Mouse (Mus musculus) gastrocnemius, adult 2 months (tissue): ENCODE results near the gene Ap2m1. TPM values are rescaled to one million over a fixed set of nuclear protein-coding genes. Genes with fewer than 3 reads are reported as not detected.

Experiments
- DNase-seq: peaks from one replicate; pipeline ENCODE4 v3.0.0; 2022
- H3K27ac ChIP-seq: fragments of 200-600 bp; 2 replicates; pipeline ENCODE4 v1.8.1; 2022; ENCODE audit warnings: mild to moderate bottlenecking
- H3K4me3 ChIP-seq: fragments of 200-600 bp; 2 replicates; pipeline ENCODE4 v1.8.1; 2022; ENCODE audit warnings: mild to moderate bottlenecking, moderate library complexity
- CTCF ChIP-seq: fragments of 200-600 bp; IDR thresholded peaks from 2 replicates; pipeline ENCODE4 v1.8.1; 2022; ENCODE audit warnings: antibody characterized with exemption, mild to moderate bottlenecking, moderate library complexity
- intact Hi-C: fragments of 180-260 bp; cut with DNase I; formaldehyde crosslinking; loops from one replicate; pipeline ENCODE4 v1.15.1; 2025
- total RNA-seq, 2 experiments: library from RNA; stranded (reverse); gene quantifications; 2 replicates each; pipeline ENCODE4 v1.2.3; 2021

Gene Ap2m1
- total RNA-seq, 2 experiments from 2014 or later: 137 to 157 TPM

DNA sequence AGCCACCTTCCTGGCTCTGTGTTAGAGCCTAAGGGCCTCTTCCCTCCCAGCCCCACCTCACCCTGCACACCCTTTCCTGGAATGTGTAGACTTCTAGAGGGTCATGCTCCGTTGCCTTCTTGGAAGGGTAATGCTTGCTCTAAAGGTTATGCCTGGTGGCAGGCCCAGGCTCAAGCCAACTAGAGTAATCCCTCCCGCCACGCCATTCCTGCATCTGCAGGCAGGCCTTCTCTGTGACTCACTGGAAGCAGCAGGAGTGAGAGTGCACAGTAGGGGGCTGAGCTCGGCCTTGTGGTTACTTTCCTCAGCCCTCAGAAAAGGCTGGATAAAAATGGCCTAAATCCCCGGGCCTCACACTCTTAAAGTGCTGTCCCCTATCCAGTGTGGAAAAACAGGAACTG, 1.8 kb downstream of the Ap2m1 start:
- Histone ChIP-seq H3K4me3 (peak overlapping the region; percentile 99), H3K27ac (peak overlapping the region; percentile 99)
- DNase-seq: no peak
- TF ChIP-seq CTCF: no peak
- intact Hi-C loops: loop anchor here (5.0 kb wide), 1 partner anchor 75 kb away; the partner anchor contains the start of genes Alg3, Eef1akmt4 and Gm49333

DNA sequence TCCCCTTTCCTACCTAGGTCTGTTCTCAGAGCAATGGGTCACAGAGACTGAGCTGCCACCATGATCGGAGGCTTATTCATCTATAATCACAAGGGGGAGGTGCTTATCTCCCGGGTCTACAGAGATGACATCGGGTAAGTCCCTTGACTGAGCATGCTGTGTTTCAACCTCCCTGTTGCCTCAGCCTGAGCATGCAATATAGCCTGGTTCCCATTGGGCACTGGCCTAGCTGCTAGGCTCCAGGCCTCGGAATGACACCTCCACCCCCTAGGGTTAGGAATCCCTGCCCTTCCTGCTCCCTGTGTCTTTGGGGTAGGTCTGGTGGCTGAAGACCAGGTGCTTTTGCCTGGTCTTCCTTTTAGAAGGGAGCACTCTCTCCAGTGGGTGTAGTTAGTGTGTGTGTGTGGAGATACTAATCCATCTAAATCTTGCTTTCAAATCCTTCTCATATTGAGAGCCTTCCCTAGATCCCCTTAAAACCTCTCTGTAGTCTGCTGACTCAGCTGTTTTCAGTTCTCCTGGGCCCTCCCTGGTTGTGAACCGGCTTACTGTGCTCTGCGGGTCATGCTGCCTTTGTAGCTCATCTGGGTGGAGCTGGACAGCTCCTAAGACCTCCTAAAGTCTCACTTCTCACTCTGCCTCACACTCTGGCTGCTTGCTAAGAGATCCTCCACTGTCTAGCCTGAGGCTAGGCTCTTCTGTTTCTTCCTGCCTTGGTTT, 2.5 kb downstream of the Ap2m1 start:
- no peak for TF ChIP-seq CTCF
- no peak for DNase-seq
- peak overlapping the region; percentile 99 for H3K27ac ChIP-seq
- H3K4me3 ChIP-seq: peak overlapping the region; percentile 99
- intact Hi-C loops: loop anchor here (5.0 kb wide), 1 partner anchor 75 kb away; the partner anchor contains the start of genes Alg3, Eef1akmt4 and Gm49333

DNA sequence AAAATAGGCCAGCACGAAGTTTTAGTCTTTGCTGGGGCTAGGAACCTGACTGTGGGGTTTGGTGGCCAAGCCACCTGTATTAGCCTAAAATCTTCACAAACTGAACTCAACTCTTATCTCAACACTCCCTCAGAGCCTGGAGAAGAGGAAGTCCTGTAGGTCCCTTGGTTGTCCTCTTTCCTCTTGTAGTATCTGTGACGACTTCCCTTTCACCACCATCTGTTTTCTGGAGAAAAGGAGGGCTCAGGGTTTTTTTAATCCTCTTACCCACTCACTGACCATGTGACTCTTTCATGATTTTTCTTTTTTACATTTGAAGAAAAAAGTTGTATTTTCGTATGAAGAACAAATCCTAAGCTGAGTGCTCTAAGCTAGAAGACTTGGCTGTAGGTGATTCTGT, 4.4 kb downstream of the Ap2m1 start:
- no peak for DNase-seq
- intact Hi-C loops: loop anchor here (5.0 kb wide), 1 partner anchor 73 kb away; the partner anchor contains the start of genes Alg3, Eef1akmt4 and Gm49333
- no peak overlapping the region for H3K4me3 ChIP-seq
- no peak for TF ChIP-seq CTCF
- H3K27ac ChIP-seq: no peak overlapping the region

GRCm38 (mm10) chr16:20540438-20540837, 5.2 kb downstream of the Ap2m1 start:
- DNase-seq: no peak
- no peak for TF ChIP-seq CTCF
- Histone ChIP-seq H3K4me3 (no peak overlapping the region), H3K27ac (no peak overlapping the region)
- intact Hi-C loops: no loop called here

GRCm38 (mm10) chr16:20545696-20546095, 10.4 kb downstream of the Ap2m1 start:
- TF ChIP-seq CTCF: no peak
- no peak overlapping the region for H3K4me3 ChIP-seq
- intact Hi-C loops: loop anchor here (5.0 kb wide), 2 partner anchors 48 to 97 kb away; partner anchors contain the start of gene Eif2b5

DNA sequence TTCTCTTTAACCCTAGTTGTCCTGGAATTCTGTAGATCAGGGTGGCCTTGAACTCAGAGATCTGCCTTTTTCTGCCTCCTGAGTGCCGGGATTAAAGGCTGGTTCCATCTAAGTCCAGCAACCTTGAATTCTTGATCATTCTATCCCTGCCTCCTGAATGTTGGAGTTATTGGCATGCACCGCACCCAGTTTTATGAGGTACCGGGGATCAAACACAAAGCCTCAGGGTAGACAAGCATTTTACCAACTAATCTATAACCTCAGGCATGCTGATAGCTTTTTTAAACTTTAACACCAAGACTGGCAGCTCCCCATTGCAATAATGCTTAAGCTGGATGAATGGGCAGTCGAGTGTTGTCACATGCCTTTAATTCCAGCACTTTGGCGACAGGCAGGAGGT, 12.1 kb downstream of the Ap2m1 start:
- no peak for DNase-seq
- Histone ChIP-seq H3K4me3 (peak overlapping the region; percentile 88), H3K27ac (peak overlapping the region; percentile 89)
- intact Hi-C loops: loop anchor here (5.0 kb wide), 2 partner anchors 50 to 95 kb away; partner anchors contain the start of gene Eif2b5
- TF ChIP-seq CTCF: no peak

More at GRCm38 (mm10) chr16:20545696-20546095, 10.4 kb downstream of the Ap2m1 start:
- no peak for DNase-seq
- no peak overlapping the region for H3K27ac ChIP-seq

DNA sequence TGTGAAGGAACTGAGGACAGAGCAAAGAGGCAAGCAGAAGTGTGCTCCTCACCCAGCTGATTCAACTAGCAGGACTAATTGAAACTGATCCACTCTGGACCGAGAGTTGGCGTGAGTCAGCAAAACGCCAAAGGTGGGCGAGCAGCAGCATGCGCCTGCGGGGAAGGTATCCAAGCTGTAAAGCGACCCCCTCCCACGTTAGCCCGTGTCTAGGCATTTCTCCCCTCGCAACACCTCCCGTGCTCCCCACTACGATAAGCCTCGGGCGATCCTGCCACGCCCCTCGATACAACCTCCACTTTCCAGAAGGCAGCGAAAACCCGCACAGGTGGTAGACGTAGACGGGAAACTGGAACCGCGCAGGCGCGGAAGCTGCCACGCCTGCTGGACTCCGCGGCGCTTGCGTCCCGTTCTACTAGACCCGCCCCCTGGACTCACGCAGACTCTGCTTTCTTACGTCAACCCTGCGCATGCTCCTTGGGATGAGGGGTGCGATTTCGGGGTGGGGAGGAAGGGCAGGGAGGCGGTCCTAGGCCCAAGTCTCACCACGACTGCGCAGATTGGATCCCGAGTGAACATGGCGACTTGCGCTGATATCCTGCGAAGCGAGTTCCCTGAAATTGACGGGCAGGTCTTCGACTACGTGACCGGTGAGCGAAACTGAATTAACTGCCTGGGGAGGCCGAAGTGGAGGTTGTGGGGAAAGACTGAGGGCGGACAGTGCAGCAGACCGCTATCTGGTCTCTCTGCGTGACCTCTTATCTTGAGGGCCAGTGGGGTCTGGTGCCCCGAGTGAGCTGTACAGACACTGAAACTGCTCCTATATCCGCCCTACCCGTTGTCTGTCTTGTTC, 13.0 kb downstream of the Ap2m1 start, which contains the start of gene Abcf3:
Gene Abcf3, plus strand, starts transcription at position 482 of the 853 bp plus-strand sequence.
- TF ChIP-seq CTCF: no peak
- Histone ChIP-seq H3K27ac (peak within 1 kb of the TSS; percentile 89), H3K4me3 (peak within 1 kb of the TSS; percentile 88)
- intact Hi-C loops: loop anchor here (5.0 kb wide), 2 partner anchors 51 to 94 kb away; partner anchors contain the start of gene Eif2b5
- peak; percentile 99 for DNase-seq

DNA sequence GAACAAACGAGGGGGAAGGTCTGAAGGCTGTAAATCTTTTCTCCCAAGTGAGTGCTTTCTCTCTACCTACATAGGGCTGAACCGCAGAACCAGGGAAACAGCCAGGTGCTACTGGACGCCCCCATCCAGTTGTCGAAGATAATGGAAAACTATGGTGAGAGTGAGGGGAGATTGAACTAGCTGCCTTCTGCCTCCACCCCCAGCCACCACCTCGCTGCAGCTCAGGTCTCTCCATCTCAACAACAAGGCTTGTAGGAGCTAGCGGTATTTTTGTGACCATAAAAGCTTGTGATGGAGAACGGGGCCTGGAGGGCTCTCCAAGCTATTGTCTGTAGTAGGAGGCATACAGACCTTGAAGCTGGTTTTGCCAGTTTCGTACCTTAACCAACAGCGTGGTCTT, 13.9 kb downstream of the Ap2m1 start:
- no peak for TF ChIP-seq CTCF
- Histone ChIP-seq H3K4me3 (peak overlapping the region; percentile 88), H3K27ac (peak overlapping the region; percentile 89)
- DNase-seq: no peak
- intact Hi-C loops: loop anchor here (5.0 kb wide), 2 partner anchors 52 to 93 kb away; partner anchors contain the start of gene Eif2b5

DNA sequence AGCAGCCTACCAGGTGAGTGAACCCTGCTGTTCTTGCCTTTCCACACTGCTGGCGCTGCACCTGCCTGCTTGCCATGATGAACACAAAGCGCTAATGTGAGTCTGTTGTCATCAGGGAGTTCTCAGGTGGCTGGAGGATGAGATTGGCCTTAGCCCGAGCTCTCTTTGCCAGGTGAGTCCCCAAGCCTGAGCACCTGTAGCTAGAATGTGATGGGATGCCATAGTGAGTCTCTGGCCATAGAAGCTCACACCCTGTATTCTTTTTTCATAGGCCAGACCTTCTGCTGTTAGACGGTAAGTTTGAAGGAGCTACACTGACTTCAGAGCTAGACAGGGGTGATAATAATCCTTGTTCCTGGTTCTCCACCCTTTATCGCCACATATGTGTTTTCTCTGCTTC, 16.4 kb downstream of the Ap2m1 start:
- no peak for DNase-seq
- TF ChIP-seq CTCF: no peak
- no peak overlapping the region for H3K4me3 ChIP-seq
- H3K27ac ChIP-seq: no peak overlapping the region
- intact Hi-C loops: no loop called here

GRCm38 (mm10) chr16:20552594-20552993, 17.3 kb downstream of the Ap2m1 start:
- Histone ChIP-seq H3K4me3 (no peak overlapping the region), H3K27ac (no peak overlapping the region)
- DNase-seq: no peak
- intact Hi-C loops: no loop called here
- no peak for TF ChIP-seq CTCF

GRCm38 (mm10) chr16:20555000-20555399, 19.7 kb downstream of the Ap2m1 start:
- no peak for DNase-seq
- intact Hi-C loops: no loop called here
- H3K4me3 ChIP-seq: no peak overlapping the region
- no peak overlapping the region for H3K27ac ChIP-seq
- TF ChIP-seq CTCF: no peak

- H3K27ac ChIP-seq: no peak overlapping the region
- DNase-seq: no peak
- TF ChIP-seq CTCF: no peak
- no peak overlapping the region for H3K4me3 ChIP-seq
- intact Hi-C loops: no loop called here
Measured at GRCm38 (mm10) chr16:20557381-20557780, 22.1 kb downstream of the Ap2m1 start.

DNA sequence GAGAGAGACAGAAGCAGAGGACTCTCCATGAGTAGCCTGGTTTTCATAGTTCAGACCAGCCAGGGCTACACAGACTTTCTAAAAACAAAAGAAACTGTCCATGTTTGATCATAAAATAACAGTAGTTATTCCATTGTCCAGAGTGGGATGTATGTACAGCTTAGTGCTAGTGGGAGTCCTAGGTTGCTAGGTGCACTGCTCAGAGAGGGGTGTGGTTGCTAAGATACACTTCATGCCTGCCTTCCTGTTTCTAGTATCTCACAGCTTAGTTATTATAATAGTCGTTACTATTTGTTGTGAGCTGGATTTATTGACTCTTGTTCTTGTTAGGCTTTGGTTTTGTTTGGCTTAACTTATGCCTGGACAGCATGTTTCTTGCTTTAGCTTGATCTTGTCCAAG, 29.8 kb downstream of the Ap2m1 start:
- H3K4me3 ChIP-seq: no peak overlapping the region
- intact Hi-C loops: no loop called here

More for the DNA sequence above, 29.8 kb downstream of the Ap2m1 start:
- no peak overlapping the region for H3K27ac ChIP-seq
- no peak for TF ChIP-seq CTCF
- DNase-seq: no peak
